34 mouse cellular contexts compared by ENCODE assay signal in the genomic region with DNA sequence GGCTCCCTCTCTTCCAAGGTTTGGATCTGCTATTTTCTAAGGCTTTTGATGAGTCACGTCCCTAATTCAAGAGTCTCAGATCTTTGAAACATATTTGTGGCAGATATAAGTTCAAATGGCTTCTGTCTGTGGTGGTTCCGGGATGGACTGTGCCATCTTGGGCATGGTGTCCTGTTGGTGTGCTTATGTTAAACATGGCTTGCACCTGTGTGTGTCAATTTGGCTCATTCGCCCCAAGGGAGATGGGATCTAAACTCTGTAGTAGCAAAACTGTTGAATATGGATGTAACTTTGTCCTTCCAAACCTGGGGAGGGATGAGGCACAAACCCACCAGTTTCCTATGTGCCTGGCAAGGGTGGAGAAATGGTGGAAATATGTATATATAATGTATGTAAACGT.
"Had no signal": no experiment of that assay in that cellular context is flagged by ENCODE, and none has a peak within 500 bp of the region (broad histone marks: within the 10 kb centered on the region; RNA-seq: fewer than 3 reads in every experiment).

No protein-coding gene starts in this region.

- H3K27ac ChIP-seq: heart, embryonic 13.5 days; heart, embryonic 15.5 days; hindbrain, embryonic 10.5 days; hindbrain, embryonic 12.5 days; hindbrain, embryonic 13.5 days; hindbrain, embryonic 14.5 days; hindbrain, embryonic 15.5 days; hindbrain, postnatal 0 days; intestine, embryonic 15.5 days; kidney, embryonic 15.5 days; kidney, postnatal 0 days; layer of hippocampus, adult 2 months; left cerebral cortex, adult 2 months had no signal

- ATAC-seq: hindbrain, embryonic 16.5 days; hindbrain, postnatal 0 days; inflammation-experienced regulatory T-cells, adult 6 months; intestine, embryonic 15.5 days; intestine, embryonic 16.5 days had no signal

- H3K4me1 ChIP-seq: heart, embryonic 15.5 days; hindbrain, embryonic 10.5 days; hindbrain, embryonic 12.5 days; hindbrain, embryonic 13.5 days; hindbrain, embryonic 15.5 days; intestine, embryonic 15.5 days; kidney, embryonic 15.5 days had no signal

- H3K9ac ChIP-seq: heart, embryonic 12.5 days; heart, embryonic 13.5 days; heart, embryonic 15.5 days; hindbrain, embryonic 12.5 days; hindbrain, embryonic 13.5 days; hindbrain, embryonic 14.5 days; hindbrain, embryonic 15.5 days; intestine, embryonic 15.5 days; kidney, embryonic 15.5 days had no signal

- DNase-seq: heart, postnatal 10 days; heart, postnatal 14 days; heart, postnatal 36 days; heart, postnatal 4 days; kidney, adult 11 months; kidney, adult 18-20 months; kidney, adult 2 months; kidney, adult 8-10 months; kidney, adult 9 months; kidney, postnatal 10 days; kidney, postnatal 14 days; kidney, postnatal 25 days; kidney, postnatal 36 days; kidney, postnatal 4 days; layer of hippocampus, adult 9-11 months; layer of hippocampus, postnatal 36 days had no signal

- H3K4me2 ChIP-seq: heart, embryonic 11.5 days; heart, embryonic 12.5 days; heart, embryonic 13.5 days; heart, embryonic 15.5 days; hindbrain, embryonic 12.5 days; hindbrain, embryonic 13.5 days; hindbrain, embryonic 14.5 days; hindbrain, embryonic 15.5 days; intestine, embryonic 15.5 days; kidney, embryonic 15.5 days had no signal

- H3K27me3 ChIP-seq: heart, embryonic 12.5 days; heart, embryonic 13.5 days; heart, embryonic 15.5 days; hindbrain, embryonic 12.5 days; hindbrain, embryonic 13.5 days; hindbrain, embryonic 15.5 days; intestine, embryonic 15.5 days; kidney, embryonic 15.5 days had no signal

- H3K9me3 ChIP-seq: heart, embryonic 12.5 days; heart, embryonic 13.5 days; heart, embryonic 15.5 days; hindbrain, embryonic 10.5 days; hindbrain, embryonic 12.5 days; hindbrain, embryonic 13.5 days; hindbrain, embryonic 15.5 days; intestine, embryonic 15.5 days; kidney, embryonic 15.5 days had no signal

- H3K4me3 ChIP-seq: heart, embryonic 12.5 days; heart, embryonic 13.5 days; heart, embryonic 15.5 days; hindbrain, embryonic 10.5 days; hindbrain, embryonic 12.5 days; hindbrain, embryonic 13.5 days; hindbrain, embryonic 15.5 days; intestine, embryonic 15.5 days; kidney, embryonic 15.5 days; layer of hippocampus, adult 2 months; left cerebral cortex, adult 2 months had no signal

- H3K36me3 ChIP-seq: heart, embryonic 12.5 days; heart, embryonic 13.5 days; heart, embryonic 15.5 days; hindbrain, embryonic 10.5 days; hindbrain, embryonic 12.5 days; hindbrain, embryonic 13.5 days; hindbrain, embryonic 15.5 days; intestine, embryonic 15.5 days; kidney, embryonic 15.5 days had no signal
